Mouse (Mus musculus) heart, adult 2 months (tissue): ENCODE results near the gene Cacna1d.

ENCODE experiments used
- CTCF ChIP-seq: fragments of 200-600 bp; IDR thresholded peaks from 2 replicates; pipeline ENCODE4 v1.8.1; 2022; ENCODE audit warnings: antibody characterized with exemption, mild to moderate bottlenecking, moderate library complexity
- EP300 ChIP-seq: fragments of 200-500 bp; IDR thresholded peaks from 2 replicates; pipeline ENCODE4 v1.6.1; 2011; ENCODE audit warnings: low read depth, low read length, control low read depth; ENCODE audit not compliant: insufficient read depth
- POLR2A ChIP-seq: fragments of 200-500 bp; IDR thresholded peaks from 2 replicates; pipeline ENCODE4 v1.6.1; 2011; ENCODE audit warnings: mild to moderate bottlenecking, low read depth, low read length, control low read depth; ENCODE audit not compliant: insufficient read depth

- TF ChIP-seq EP300 (no peak), CTCF (no peak), POLR2A (no peak)
Observed at GRCm38 (mm10) chr14:30255701-30256400, 235.4 kb downstream of the Cacna1d start.
